In the genomic region with DNA sequence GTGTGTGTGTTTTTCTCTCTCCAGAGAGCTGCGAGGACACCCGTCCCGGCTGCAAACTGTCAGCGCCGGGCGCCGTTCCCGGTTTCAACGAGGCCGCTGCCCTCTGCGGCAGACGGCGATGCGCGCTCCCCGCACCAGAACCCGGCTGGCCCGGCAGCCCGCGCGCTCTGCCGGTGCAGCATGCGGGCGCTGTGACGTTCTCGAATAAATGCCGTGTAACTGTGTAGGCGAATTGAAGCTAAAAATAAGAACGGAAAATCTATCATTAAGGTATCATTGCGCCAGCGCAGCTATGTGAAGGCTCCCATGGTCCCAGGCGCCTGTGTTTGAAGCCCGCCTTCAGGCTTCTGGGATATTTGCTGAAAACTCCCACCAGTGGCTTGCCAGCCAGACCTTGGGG, we compare ENCODE assay signal across 7 mouse cellular contexts. TPM values are rescaled to one million over a fixed set of nuclear protein-coding genes. Genes with fewer than 3 reads are reported as not detected.
DNase-seq lines count a peak whose midpoint lies in the region; ATAC-seq lines count a peak whose summit lies in the region.

No protein-coding gene starts in this region.

- no peaks in the 10 kb centered on the region for H3K9me3 ChIP-seq in forebrain, embryonic 11.5 days (ENCODE audit: control insufficient read depth, low read length)
- H3K9me3 ChIP-seq in hindbrain, embryonic 13.5 days: no peaks in the 10 kb centered on the region
- no peaks in the 10 kb centered on the region for H3K9me3 ChIP-seq in limb, embryonic 11.5 days (ENCODE audit: control insufficient read depth, low read length)
- H3K9me3 ChIP-seq in neural tube, embryonic 15.5 days (replicated peaks): no peaks in the 10 kb centered on the region

- H3K36me3 ChIP-seq in forebrain, embryonic 11.5 days (ENCODE audit: control insufficient read depth, insufficient read depth, low read length): no peaks in the 10 kb centered on the region
- H3K36me3 ChIP-seq in hindbrain, embryonic 13.5 days: no peaks in the 10 kb centered on the region
- no peaks in the 10 kb centered on the region for H3K36me3 ChIP-seq in limb, embryonic 11.5 days (ENCODE audit: control insufficient read depth, insufficient read depth, low read length)
- no peaks in the 10 kb centered on the region for H3K36me3 ChIP-seq in neural tube, embryonic 15.5 days

- WGBS in forebrain, embryonic 11.5 days: under 1% methylated on average over 33 of the region's 33 CpGs
- under 1% methylated on average over 32 of the region's 33 CpGs for WGBS in hindbrain, embryonic 13.5 days
- WGBS in limb, embryonic 11.5 days: 1% methylated on average over 33 of the region's 33 CpGs
- 1% methylated on average over 33 of the region's 33 CpGs for WGBS in neural tube, embryonic 15.5 days

- ATAC-seq in forebrain, embryonic 11.5 days (replicated peaks; ENCODE audit: low FRiP score): no peak
- no peak for ATAC-seq in hindbrain, embryonic 13.5 days (ENCODE audit: low FRiP score)
- ATAC-seq in limb, embryonic 11.5 days (ENCODE audit: insufficient number of reproducible peaks, low FRiP score, low TSS enrichment, low read depth): no peak
- peak; percentile 30; the same call in 1 of the 2 replicates for ATAC-seq in neural tube, embryonic 15.5 days (ENCODE audit: low FRiP score)

- H3K4me2 ChIP-seq in forebrain, embryonic 11.5 days (ENCODE audit: low read depth, low read length, severe bottlenecking): peak overlapping the region; percentile 88
- peak overlapping the region; percentile 86 for H3K4me2 ChIP-seq in hindbrain, embryonic 13.5 days
- H3K4me2 ChIP-seq in limb, embryonic 11.5 days (ENCODE audit: low read depth, severe bottlenecking): peak overlapping the region; percentile 86
- H3K4me2 ChIP-seq in neural tube, embryonic 15.5 days: peak overlapping the region; percentile 85

- H3K4me1 ChIP-seq in forebrain, embryonic 11.5 days (replicated peaks; ENCODE audit: control insufficient read depth, insufficient read depth, low read length): peaks cover 9% of the 10 kb centered on the region
- H3K4me1 ChIP-seq in hindbrain, embryonic 13.5 days (replicated peaks): peaks cover 30% of the 10 kb centered on the region
- H3K4me1 ChIP-seq in limb, embryonic 11.5 days (ENCODE audit: control insufficient read depth, insufficient read depth, low read length): peaks cover 4% of the 10 kb centered on the region
- H3K4me1 ChIP-seq in neural tube, embryonic 15.5 days: peaks cover 33% of the 10 kb centered on the region

- peak; percentile 49 for DNase-seq in ZHBTc4 (ENCODE audit: low read depth, low spot score)
- peak; percentile 59 to 61 for DNase-seq in adrenal gland, postnatal 36 days
- peak; percentile 61 for DNase-seq in forebrain, embryonic 11.5 days (ENCODE audit: low spot score)
- DNase-seq in limb, embryonic 11.5 days (ENCODE audit: low spot score): peak; percentile 56
- no peak for DNase-seq in c-Kit-positive CD71-positive TER-119-positive erythroid progenitor cells, embryonic 14.5 days (ENCODE audit: low spot score)

- peak overlapping the region; percentile 16; the same call in 1 of the 2 replicates for H3K9ac ChIP-seq in forebrain, embryonic 11.5 days (ENCODE audit: low read length)
- H3K9ac ChIP-seq in hindbrain, embryonic 13.5 days: peak overlapping the region; percentile 58
- no peak overlapping the region for H3K9ac ChIP-seq in limb, embryonic 11.5 days (ENCODE audit: low read length)
- peak overlapping the region; percentile 47 for H3K9ac ChIP-seq in neural tube, embryonic 15.5 days (replicated peaks)

- peaks cover 64% of the 10 kb centered on the region for H3K27me3 ChIP-seq in forebrain, embryonic 11.5 days (ENCODE audit: control insufficient read depth, insufficient read depth, low read length)
- peaks cover 85% of the 10 kb centered on the region for H3K27me3 ChIP-seq in hindbrain, embryonic 13.5 days
- H3K27me3 ChIP-seq in limb, embryonic 11.5 days (ENCODE audit: control insufficient read depth, insufficient read depth, low read length): peaks cover 71% of the 10 kb centered on the region
- H3K27me3 ChIP-seq in neural tube, embryonic 15.5 days (replicated peaks): peaks cover 73% of the 10 kb centered on the region

- H3K27ac ChIP-seq in forebrain, embryonic 11.5 days (ENCODE audit: low read depth, low read length): no peak overlapping the region
- no peak overlapping the region for H3K27ac ChIP-seq in hindbrain, embryonic 13.5 days
- no peak overlapping the region for H3K27ac ChIP-seq in limb, embryonic 11.5 days (replicated peaks; ENCODE audit: low read depth, low read length)
- peak overlapping the region; percentile 69 for H3K27ac ChIP-seq in neural tube, embryonic 15.5 days (replicated peaks)

- peak overlapping the region; percentile 46 for H3K4me3 ChIP-seq in forebrain, embryonic 11.5 days (ENCODE audit: low read depth, low read length)
- H3K4me3 ChIP-seq in hindbrain, embryonic 13.5 days: peak overlapping the region; percentile 54
- H3K4me3 ChIP-seq in limb, embryonic 11.5 days (ENCODE audit: low read depth, low read length): peak overlapping the region; percentile 43
- peak overlapping the region; percentile 50 for H3K4me3 ChIP-seq in neural tube, embryonic 15.5 days (replicated peaks)

RNA-seq across cellular contexts. Expression of gene Rasgrf1, which starts 1.1 kb away (rescaled TPM):
- total RNA-seq in adrenal gland, postnatal 36 days (2021): 10 to 100 TPM; 12.7 to 17.1 TPM
- polyA plus RNA-seq in forebrain, embryonic 11.5 days (2014; fragmentation: Nextera tagmentation; extraction: Ambion mirVana): 0.08 TPM in 1 of 2 replicates, not detected in the other
- polyA plus RNA-seq in hindbrain, embryonic 13.5 days (2015; fragmentation: Nextera tagmentation; extraction: Ambion mirVana): 1.8 and 2.1 TPM in 2 replicates
- polyA plus RNA-seq in limb, embryonic 11.5 days (2014; fragmentation: Nextera tagmentation; extraction: Ambion mirVana): 0.08 and 0.14 TPM in 2 replicates
- 17.3 and 17.6 TPM in 2 replicates for polyA plus RNA-seq in neural tube, embryonic 15.5 days (2015; fragmentation: Nextera tagmentation; extraction: Ambion mirVana)
